Comparison of ENCODE assay signal across 8 mouse cellular contexts in the genomic region with DNA sequence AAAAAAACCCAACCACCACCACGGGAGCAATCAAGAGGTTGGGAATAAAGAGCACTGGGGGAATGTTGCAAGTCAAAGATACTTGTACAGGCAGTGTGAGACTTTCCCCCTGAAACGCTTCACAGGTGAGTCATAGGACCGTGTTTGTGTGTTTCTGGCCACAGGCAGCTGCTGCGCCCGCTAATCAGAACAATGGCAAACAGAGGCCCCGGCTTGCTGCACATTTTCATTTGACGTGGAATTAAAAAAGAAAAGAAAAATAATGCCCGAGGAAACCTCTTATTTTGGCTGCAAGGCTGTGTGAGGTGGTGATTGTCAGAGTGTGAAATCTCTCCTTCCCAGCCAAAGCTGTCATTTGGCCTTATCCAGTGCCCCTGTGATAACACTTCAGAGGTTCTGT. TPM values are rescaled to one million over a fixed set of nuclear protein-coding genes. Genes with fewer than 3 reads are reported as not detected.
DNase-seq lines count a peak whose midpoint lies in the region; ATAC-seq and TF ChIP-seq lines count a peak whose summit lies in the region.

No protein-coding gene starts in this region.

- ATAC-seq in forebrain, embryonic 12.5 days (ENCODE audit: low FRiP score): no peak
- ATAC-seq in erythroid progenitor cell, adult 5-6 weeks (replicated peaks; ENCODE audit: low FRiP score, poor library complexity, severe bottlenecking): no peak

- H3K27me3 ChIP-seq in C2C12 (ENCODE audit: control insufficient read depth, insufficient read depth, insufficient read length): no peaks in the 10 kb centered on the region
- no peaks in the 10 kb centered on the region for H3K27me3 ChIP-seq in forebrain, embryonic 12.5 days
- peaks cover 46% of the 10 kb centered on the region for H3K27me3 ChIP-seq in midbrain, embryonic 10.5 days (ENCODE audit: low read depth, poor library complexity, severe bottlenecking)

- peak overlapping the region; percentile 95 for H3K4me3 ChIP-seq in gastrocnemius, adult 2 months
- no peak overlapping the region for H3K4me3 ChIP-seq in C2C12 (ENCODE audit: insufficient read depth, poor library complexity, severe bottlenecking)
- peak overlapping the region; percentile 91 for H3K4me3 ChIP-seq in forebrain, embryonic 12.5 days (replicated peaks)
- H3K4me3 ChIP-seq in midbrain, embryonic 10.5 days: peak overlapping the region; percentile 90; the same call in 1 of the 2 replicates

- H3K4me2 ChIP-seq in forebrain, embryonic 12.5 days: peak overlapping the region; percentile 95

- no peaks in the 10 kb centered on the region for H3K79me2 ChIP-seq in C2C12 (ENCODE audit: control insufficient read depth, insufficient read depth)

- 32% methylated on average over 8 of the region's 8 CpGs for WGBS in forebrain, embryonic 12.5 days
- 70% methylated on average over 8 of the region's 8 CpGs for WGBS in midbrain, embryonic 10.5 days

- TF ChIP-seq CTCF in gastrocnemius, adult 2 months (IDR thresholded peaks at IDR 0.05): no peak
- no peak for TF ChIP-seq CTCF in C2C12 (IDR thresholded peaks at IDR 0.05; ENCODE audit: control insufficient read depth, insufficient read depth, insufficient read length)

- peak overlapping the region; percentile 88; the same call in 1 of the 2 replicates for H3K27ac ChIP-seq in gastrocnemius, adult 2 months
- H3K27ac ChIP-seq in forebrain, embryonic 12.5 days: no peak overlapping the region
- H3K27ac ChIP-seq in midbrain, embryonic 10.5 days (replicated peaks): no peak overlapping the region

- no peaks in the 10 kb centered on the region for H3K79me3 ChIP-seq in C2C12 (ENCODE audit: low read depth)

- H3K36me3 ChIP-seq in C2C12 (ENCODE audit: control insufficient read depth, insufficient read depth): no peaks in the 10 kb centered on the region
- H3K36me3 ChIP-seq in forebrain, embryonic 12.5 days (replicated peaks): peaks cover 29% of the 10 kb centered on the region
- H3K36me3 ChIP-seq in midbrain, embryonic 10.5 days: peaks cover 34% of the 10 kb centered on the region

- DNase-seq in gastrocnemius, adult 2 months: no peak
- no peak for DNase-seq in gastrocnemius, postnatal 4 days (ENCODE audit: low spot score in 2 of 2)
- no peak for DNase-seq in midbrain, embryonic 10.5 days (ENCODE audit: low spot score)
- DNase-seq in gastrocnemius, postnatal 25 days: no peak
- DNase-seq in layer of hippocampus, adult 8-10 months (ENCODE audit: low spot score in 2 of 2): no peak

- no peak overlapping the region for H3K9ac ChIP-seq in forebrain, embryonic 12.5 days

- intact Hi-C loops in gastrocnemius, adult 2 months (cut with DNase I): loop anchor here (5.0 kb wide), 1 partner anchor 119 kb away; no protein-coding TSS in a partner anchor

- H3ac ChIP-seq in C2C12 (ENCODE audit: control insufficient read depth, insufficient read length, low read depth): no peak overlapping the region

- peaks cover 33% of the 10 kb centered on the region for H3K4me1 ChIP-seq in forebrain, embryonic 12.5 days
- peaks cover 32% of the 10 kb centered on the region for H3K4me1 ChIP-seq in midbrain, embryonic 10.5 days

- H3K9me3 ChIP-seq in forebrain, embryonic 12.5 days: no peaks in the 10 kb centered on the region
- no peaks in the 10 kb centered on the region for H3K9me3 ChIP-seq in midbrain, embryonic 10.5 days (replicated peaks)

TF ChIP-seq in C2C12, 6 proteins besides CTCF, POLR2A, EP300 and RAD21:
- TF ChIP-seq MYOD1 (IDR thresholded peaks at IDR 0.05; ENCODE audit: control insufficient read depth, insufficient read length, low read depth) (peak; percentile 78), MYOG (IDR thresholded peaks at IDR 0.05; ENCODE audit: control insufficient read depth, extremely low read depth, insufficient read length) (no peak), CEBPB (IDR thresholded peaks at IDR 0.05; ENCODE audit: low read depth) (peak; percentile 64)

RNA-seq across cellular contexts. Expression of a gene that starts 2.4 kb away (rescaled TPM):
- total RNA-seq in gastrocnemius, adult 2 months (2021): 10 to 100 TPM in 1 of 2 experiments, 1 to 10 TPM in 1; 6.7 to 14.8 TPM
- 10 to 100 TPM; 11.0 to 11.9 TPM for total RNA-seq in gastrocnemius, postnatal 4 days (2021)
- polyA plus RNA-seq in C2C12 (2012; fragmentation: generic; extraction: Trizol): 0.48 TPM
- polyA plus RNA-seq in forebrain, embryonic 12.5 days (2016; fragmentation: Nextera tagmentation; extraction: Ambion mirVana): 3.5 and 3.7 TPM in 2 replicates
- polyA plus RNA-seq in midbrain, embryonic 10.5 days (2016; fragmentation: Nextera tagmentation; extraction: Ambion mirVana): 0.89 and 1.2 TPM in 2 replicates
- 16.6 and 18.0 TPM in 2 replicates for total RNA-seq in erythroid progenitor cell, adult 5-6 weeks (2015; ENCODE audit: low replicate concordance)
- 10.0 and 18.5 TPM in 2 replicates for total RNA-seq in erythroid progenitor cell, adult 5-6 weeks (2017; ENCODE audit: low replicate concordance)
- total RNA-seq in gastrocnemius, postnatal 25 days (2021): 1 to 10 TPM; 8.1 to 8.9 TPM
- 1 to 10 TPM; 6.3 to 7.9 (median 7.3) TPM for total RNA-seq in layer of hippocampus, adult 8-10 months (2022)

RNA-seq across cellular contexts. Expression of a gene that starts 53.4 kb away (rescaled TPM):
- total RNA-seq in gastrocnemius, adult 2 months (2021): 1 to 10 TPM; 6.5 to 8.9 TPM
- total RNA-seq in gastrocnemius, postnatal 4 days (2021): 10 to 100 TPM; 16.1 to 16.9 TPM
- 258 TPM for polyA plus RNA-seq in C2C12 (2012; fragmentation: generic; extraction: Trizol)
- polyA plus RNA-seq in forebrain, embryonic 12.5 days (2016; fragmentation: Nextera tagmentation; extraction: Ambion mirVana): 155 and 156 TPM in 2 replicates
- polyA plus RNA-seq in midbrain, embryonic 10.5 days (2016; fragmentation: Nextera tagmentation; extraction: Ambion mirVana): 165 and 191 TPM in 2 replicates
- total RNA-seq in erythroid progenitor cell, adult 5-6 weeks (2015; ENCODE audit: low replicate concordance): 62.5 and 62.7 TPM in 2 replicates
- 59.3 and 83.2 TPM in 2 replicates for total RNA-seq in erythroid progenitor cell, adult 5-6 weeks (2017; ENCODE audit: low replicate concordance)
- 1 to 10 TPM; 8.0 to 8.7 TPM for total RNA-seq in gastrocnemius, postnatal 25 days (2021)
- total RNA-seq in layer of hippocampus, adult 8-10 months (2022): 10 to 100 TPM in 2 of 4 experiments, 1 to 10 TPM in 2; 6.6 to 13.3 (median 10.9) TPM
